Mouse (Mus musculus) hindbrain, embryonic 15.5 days (tissue): Measurements from ENCODE around the gene Pmepa1. TPM values are rescaled to one million over a fixed set of nuclear protein-coding genes. Genes with fewer than 3 reads are reported as not detected.

Experiments used
- ATAC-seq: fragments of 200-750 bp; cut with Nextera tagmentation; 2 replicates; pipeline ENCODE4 v1.8.0; 2017; ENCODE audit warnings: low read depth, moderate number of reproducible peaks, moderate TSS enrichment; ENCODE audit not compliant: low FRiP score
- H3K27ac ChIP-seq: fragments of 300-500 bp; sonication (generic); replicated peaks from 2 replicates; pipeline ENCODE4 v1.5.1; 2015; ENCODE audit warnings: mild to moderate bottlenecking, inconsistent platforms
- H3K27me3 ChIP-seq: fragments of 300-500 bp; sonication (generic); 2 replicates; pipeline ENCODE4 v1.6.1; 2015; ENCODE audit warnings: control low read depth, inconsistent platforms
- H3K36me3 ChIP-seq: fragments of 300-500 bp; sonication (generic); 2 replicates; pipeline ENCODE4 v1.6.1; 2015; ENCODE audit warnings: control low read depth, inconsistent platforms
- H3K4me1 ChIP-seq: fragments of 300-500 bp; sonication (generic); replicated peaks from 2 replicates; pipeline ENCODE4 v1.6.1; 2015; ENCODE audit warnings: control low read depth, inconsistent platforms
- H3K4me2 ChIP-seq: fragments of 300-500 bp; sonication (generic); 2 replicates; pipeline ENCODE4 v1.6.1; 2015; ENCODE audit warnings: moderate library complexity, mild to moderate bottlenecking, inconsistent platforms
- H3K4me3 ChIP-seq: fragments of 300-500 bp; sonication (generic); 2 replicates; pipeline ENCODE4 v1.5.1; 2015; ENCODE audit warnings: mild to moderate bottlenecking, inconsistent platforms
- H3K9ac ChIP-seq: fragments of 300-500 bp; sonication (generic); 2 replicates; pipeline ENCODE4 v1.6.1; 2015; ENCODE audit warnings: inconsistent platforms
- H3K9me3 ChIP-seq: fragments of 300-500 bp; sonication (generic); 2 replicates; pipeline ENCODE4 v1.6.1; 2016; ENCODE audit warnings: control low read depth, inconsistent platforms
- WGBS: fragments of 180-500 bp; shearing (Covaris S2); methylation state at CpG from one replicate; pipeline ENCODE4 v1.1.7; 2015; 5-methylcytosine and 5-hydroxymethylcytosine counted together
- polyA plus RNA-seq: library from polyadenylated mRNA; unstranded; fragments of >200 nt; fragmentation: Nextera tagmentation; extraction: Ambion mirVana; gene quantifications from 2 replicates; pipeline ENCODE4 v1.2.1, GENCODE M21; 2015

The Pmepa1 gene
- polyA plus RNA-seq, 1 experiment from 2014 or later: 5.0 TPM

DNA sequence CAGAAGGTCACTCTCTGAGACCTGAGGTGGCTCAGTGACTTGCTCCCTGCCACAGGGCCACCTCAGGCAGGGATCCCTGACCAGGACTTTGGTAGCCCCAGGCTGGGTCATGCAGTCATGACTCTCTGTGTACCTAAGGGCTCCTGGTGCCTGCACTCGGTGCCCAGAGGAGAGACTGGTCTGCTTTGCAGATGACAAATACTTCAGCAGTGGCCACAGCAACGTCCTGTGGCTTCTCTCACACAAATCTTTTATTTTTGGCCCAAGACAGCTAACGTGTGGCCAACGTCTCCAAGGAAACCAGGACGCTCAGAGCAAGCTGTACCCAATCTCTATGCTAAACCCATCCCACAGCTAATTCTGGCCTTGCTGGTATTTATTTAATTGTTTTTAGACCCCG lies 16.7 kb upstream of the Pmepa1 start:
- Histone ChIP-seq H3K36me3 (no peaks in the 10 kb centered on the region), H3K27me3 (no peaks in the 10 kb centered on the region), H3K4me3 (no peak overlapping the region), H3K27ac (no peak overlapping the region), H3K4me1 (0 out of 2 replicates have a peak, but pooled peaks cover 4% of the 10 kb centered on the region), H3K9me3 (no peaks in the 10 kb centered on the region), H3K9ac (no peak overlapping the region), H3K4me2 (no peak overlapping the region)
- peak; percentile 74; the same call in 1 of the 2 replicates for ATAC-seq
- WGBS: 37% methylated on average over 6 of the region's 6 CpGs

DNA sequence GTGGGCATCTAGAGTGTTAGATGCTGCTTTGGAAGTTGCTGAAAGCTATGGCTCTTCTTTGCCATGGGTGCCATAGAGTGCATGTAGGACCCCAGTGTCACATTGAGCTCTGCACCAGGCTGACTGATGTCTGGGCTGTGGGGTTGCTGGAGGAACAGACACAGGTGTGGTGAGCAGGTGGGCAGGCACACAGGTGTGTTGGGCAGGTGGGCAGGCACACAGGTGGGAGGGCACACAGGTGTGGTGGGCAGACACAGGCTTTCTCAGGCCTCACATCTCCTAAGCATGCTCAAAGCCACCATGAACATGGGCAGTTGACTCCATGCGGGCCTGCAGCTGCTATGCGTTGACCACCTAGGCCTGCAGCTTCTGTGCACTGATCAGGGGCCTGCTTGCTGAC lies 16.2 kb upstream of the Pmepa1 start:
- H3K4me1 ChIP-seq: 0 out of 2 replicates have a peak, but pooled peaks cover 4% of the 10 kb centered on the region
- H3K4me3 ChIP-seq: no peak overlapping the region
- WGBS: 97% methylated on average over 2 of the region's 2 CpGs
- peak; percentile 23; the same call in 1 of the 2 replicates for ATAC-seq
- H3K36me3 ChIP-seq: no peaks in the 10 kb centered on the region
- no peak overlapping the region for H3K27ac ChIP-seq
- H3K27me3 ChIP-seq: no peaks in the 10 kb centered on the region
- no peak overlapping the region for H3K9ac ChIP-seq
- H3K4me2 ChIP-seq: no peak overlapping the region
- no peaks in the 10 kb centered on the region for H3K9me3 ChIP-seq

DNA sequence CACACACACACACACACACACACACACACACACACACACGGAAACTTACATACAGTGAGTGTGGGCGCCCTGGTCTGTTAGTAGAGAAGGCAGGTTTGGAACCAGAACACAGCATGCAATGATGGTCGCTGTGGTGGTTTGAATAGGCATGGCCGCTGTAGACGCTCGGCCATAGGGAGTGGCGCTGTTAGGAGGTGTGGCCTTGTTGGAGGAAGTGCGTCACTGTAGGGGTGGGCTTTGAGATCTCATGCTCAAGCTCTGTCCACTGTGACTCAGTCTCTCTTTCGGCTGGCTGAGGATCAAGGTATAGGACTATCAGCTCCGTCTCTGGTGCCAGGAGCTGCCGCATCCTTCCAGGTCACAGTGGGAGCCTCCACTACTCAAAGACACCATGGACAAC lies 14.6 kb upstream of the Pmepa1 start:
- 94% methylated on average over 11 of the region's 11 CpGs for WGBS
- Histone ChIP-seq H3K36me3 (no peaks in the 10 kb centered on the region), H3K9ac (no peak overlapping the region), H3K27me3 (no peaks in the 10 kb centered on the region), H3K4me2 (no peak overlapping the region), H3K9me3 (no peaks in the 10 kb centered on the region), H3K4me3 (no peak overlapping the region), H3K4me1 (0 out of 2 replicates have a peak, but pooled peaks cover 4% of the 10 kb centered on the region), H3K27ac (no peak overlapping the region)
- ATAC-seq: no peak

DNA sequence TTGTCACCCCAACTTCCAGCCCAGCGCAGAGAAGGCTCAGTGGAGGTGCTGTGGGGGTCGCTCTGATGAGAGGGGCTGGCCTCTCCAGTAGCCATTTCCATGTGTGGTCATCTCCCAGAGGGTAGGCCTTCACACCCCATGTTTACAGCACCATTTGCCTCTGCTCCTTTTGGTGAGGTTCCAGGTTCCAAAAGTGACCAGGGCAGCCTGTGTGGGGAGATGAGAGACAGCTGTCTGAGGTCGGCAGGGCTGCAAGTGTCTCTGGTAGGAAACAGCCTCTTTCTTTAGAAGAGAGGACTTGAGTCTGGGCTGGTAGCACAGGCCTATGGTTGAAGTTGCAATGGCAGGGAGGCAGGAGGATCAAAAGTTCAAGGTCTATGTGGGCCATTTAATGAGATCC lies 13.6 kb upstream of the Pmepa1 start:
- Histone ChIP-seq H3K4me1 (0 out of 2 replicates have a peak, but pooled peaks cover 4% of the 10 kb centered on the region), H3K36me3 (no peaks in the 10 kb centered on the region), H3K27ac (no peak overlapping the region), H3K4me3 (no peak overlapping the region), H3K9ac (no peak overlapping the region), H3K4me2 (no peak overlapping the region), H3K27me3 (no peaks in the 10 kb centered on the region), H3K9me3 (no peaks in the 10 kb centered on the region)
- 84% methylated on average over 3 of the region's 3 CpGs for WGBS
- ATAC-seq: no peak

DNA sequence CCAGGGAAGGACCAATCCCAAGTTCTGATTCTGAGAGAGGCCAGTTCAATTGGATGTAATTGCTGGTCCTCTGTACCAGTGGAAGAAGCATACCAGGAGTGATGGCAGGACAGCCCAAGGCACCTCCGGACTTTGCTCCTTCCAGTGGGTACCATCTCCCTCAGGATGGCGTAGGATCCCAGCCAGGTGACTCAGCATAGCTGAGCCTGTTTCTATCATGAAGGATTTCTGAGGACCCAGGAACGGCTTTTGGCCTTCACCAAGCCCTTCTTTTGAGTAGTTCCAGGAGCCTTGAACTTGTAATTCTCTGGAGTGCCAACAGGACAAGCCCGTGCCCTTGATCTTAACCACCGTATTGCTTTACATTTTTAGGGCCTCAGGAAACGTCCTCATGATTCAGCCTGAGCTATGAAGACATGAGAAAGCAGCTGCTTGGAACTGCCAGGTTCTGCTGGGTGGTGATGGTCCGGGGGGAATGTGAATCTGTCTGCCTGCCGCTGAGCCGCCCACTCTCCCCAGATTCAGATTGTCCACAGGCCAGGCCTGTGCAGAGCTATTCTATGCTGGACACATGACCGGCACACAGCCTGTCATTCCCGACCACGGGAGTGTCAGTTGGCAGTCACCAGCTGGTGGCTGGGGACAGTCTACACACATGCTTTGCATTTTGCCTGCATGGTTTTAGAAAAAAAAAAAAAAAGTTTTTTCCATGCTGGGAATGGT lies 9.6 kb upstream of the Pmepa1 start:
- Histone ChIP-seq H3K36me3 (no peaks in the 10 kb centered on the region), H3K4me1 (0 out of 2 replicates have a peak, but pooled peaks cover 6% of the 10 kb centered on the region), H3K4me3 (no peak overlapping the region), H3K9me3 (no peaks in the 10 kb centered on the region), H3K27ac (no peak overlapping the region), H3K27me3 (no peaks in the 10 kb centered on the region), H3K9ac (no peak overlapping the region), H3K4me2 (no peak overlapping the region)
- no peak for ATAC-seq
- WGBS: 81% methylated on average over 12 of the region's 12 CpGs

DNA sequence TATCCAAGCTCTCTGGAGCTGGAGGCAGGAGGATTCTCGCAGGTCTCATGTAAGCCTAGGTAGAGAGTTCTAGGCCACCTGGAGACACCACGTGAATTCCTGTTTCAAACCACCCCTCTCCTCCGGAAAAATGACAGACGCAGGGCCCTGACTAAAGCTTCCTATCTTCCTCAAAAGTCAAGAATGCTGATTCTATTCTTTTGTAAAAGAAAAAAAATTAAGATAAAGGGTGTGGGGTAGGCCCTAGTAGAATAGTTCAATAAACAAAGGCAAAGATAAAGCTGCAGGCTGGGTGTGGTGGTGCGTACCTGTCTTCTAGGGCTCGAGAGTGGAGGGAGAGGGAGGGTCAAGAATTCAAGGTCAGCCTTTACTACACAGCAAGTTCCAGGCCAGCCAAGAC lies 8.4 kb upstream of the Pmepa1 start:
- H3K9ac ChIP-seq: no peak overlapping the region
- no peak overlapping the region for H3K4me2 ChIP-seq
- no peak overlapping the region for H3K27ac ChIP-seq
- no peaks in the 10 kb centered on the region for H3K27me3 ChIP-seq
- H3K4me3 ChIP-seq: no peak overlapping the region
- ATAC-seq: no peak
- H3K4me1 ChIP-seq: 0 out of 2 replicates have a peak, but pooled peaks cover 6% of the 10 kb centered on the region
- H3K9me3 ChIP-seq: no peaks in the 10 kb centered on the region
- 85% methylated on average over 6 of the region's 6 CpGs for WGBS
- H3K36me3 ChIP-seq: no peaks in the 10 kb centered on the region

DNA sequence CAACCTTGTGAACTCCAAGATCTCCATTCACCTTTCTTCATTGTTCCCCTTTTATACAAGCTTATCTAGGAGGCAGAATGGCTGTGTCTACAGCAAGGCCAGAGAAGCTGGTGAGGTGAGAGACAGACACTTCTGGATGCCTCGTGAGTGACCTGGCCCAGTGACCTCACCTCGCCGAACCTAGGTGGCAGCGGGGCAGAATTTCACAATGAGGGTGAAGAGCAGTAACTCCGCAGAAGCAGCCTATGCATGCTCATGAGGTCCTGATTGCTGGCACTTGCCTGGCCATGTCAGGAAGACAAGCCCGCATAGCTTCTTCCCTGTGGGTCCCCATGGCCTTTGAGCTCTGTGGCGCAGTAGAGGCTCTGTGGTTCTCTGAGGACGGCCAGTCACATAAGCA lies 5.9 kb upstream of the Pmepa1 start:
- no peaks in the 10 kb centered on the region for H3K36me3 ChIP-seq
- H3K4me2 ChIP-seq: no peak overlapping the region
- no peaks in the 10 kb centered on the region for H3K27me3 ChIP-seq
- H3K4me1 ChIP-seq: peaks cover 9% of the 10 kb centered on the region
- no peak for ATAC-seq
- H3K9me3 ChIP-seq: no peaks in the 10 kb centered on the region
- H3K9ac ChIP-seq: no peak overlapping the region
- WGBS: 88% methylated on average over 8 of the region's 8 CpGs
- no peak overlapping the region for H3K4me3 ChIP-seq
- no peak overlapping the region for H3K27ac ChIP-seq

DNA sequence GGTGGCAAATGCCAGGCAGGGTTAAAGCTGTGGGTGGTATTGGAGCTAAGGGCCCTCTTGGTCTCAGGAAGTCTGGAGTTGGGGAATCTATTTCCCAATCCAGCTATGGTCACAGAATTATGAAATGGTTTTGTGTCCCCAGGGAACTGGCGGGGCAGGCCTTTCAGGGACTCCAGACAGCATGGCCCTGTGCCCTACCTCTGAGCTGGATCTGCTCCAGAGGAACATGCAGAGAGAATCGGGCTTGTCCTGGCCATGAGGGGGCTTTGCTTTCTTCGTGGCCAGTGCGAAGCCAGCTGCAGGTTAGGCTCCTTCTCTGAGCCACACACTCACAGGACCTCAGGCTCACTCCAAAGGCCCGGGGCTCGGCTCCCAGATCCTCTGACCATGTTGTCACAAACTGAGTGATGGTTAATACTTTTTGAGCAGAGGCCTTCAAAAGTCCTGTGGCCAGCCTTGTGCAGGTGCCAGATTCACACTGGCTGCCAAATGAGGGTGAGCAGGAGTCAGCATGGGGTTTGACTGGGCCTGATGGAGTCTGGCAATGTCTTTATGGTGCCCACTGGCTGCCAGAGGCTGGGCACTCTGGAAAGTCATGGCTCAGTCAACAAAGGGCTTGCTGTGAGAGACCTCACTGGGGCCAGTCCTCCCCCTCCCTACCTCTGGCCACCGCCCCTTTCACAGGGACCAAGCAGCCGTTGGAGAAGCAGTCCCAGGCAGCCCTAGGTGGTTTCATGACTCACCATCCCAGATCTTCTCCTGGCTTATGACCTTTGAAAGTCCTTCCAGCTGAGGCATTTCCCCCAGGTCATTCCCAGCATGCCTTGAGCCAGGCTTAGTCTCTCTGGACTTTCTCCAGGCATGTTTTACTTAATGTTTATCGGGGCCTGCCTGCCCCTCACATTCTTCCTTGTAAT lies 4.9 kb upstream of the Pmepa1 start:
- no peak overlapping the region for H3K4me3 ChIP-seq
- no peak overlapping the region for H3K27ac ChIP-seq
- no peaks in the 10 kb centered on the region for H3K36me3 ChIP-seq
- 62% methylated on average over 9 of the region's 9 CpGs for WGBS
- no peaks in the 10 kb centered on the region for H3K9me3 ChIP-seq
- H3K4me1 ChIP-seq: peaks cover 15% of the 10 kb centered on the region
- no peaks in the 10 kb centered on the region for H3K27me3 ChIP-seq
- H3K4me2 ChIP-seq: no peak overlapping the region
- no peak overlapping the region for H3K9ac ChIP-seq
- peak; percentile 15; the same call in 1 of the 2 replicates for ATAC-seq

DNA sequence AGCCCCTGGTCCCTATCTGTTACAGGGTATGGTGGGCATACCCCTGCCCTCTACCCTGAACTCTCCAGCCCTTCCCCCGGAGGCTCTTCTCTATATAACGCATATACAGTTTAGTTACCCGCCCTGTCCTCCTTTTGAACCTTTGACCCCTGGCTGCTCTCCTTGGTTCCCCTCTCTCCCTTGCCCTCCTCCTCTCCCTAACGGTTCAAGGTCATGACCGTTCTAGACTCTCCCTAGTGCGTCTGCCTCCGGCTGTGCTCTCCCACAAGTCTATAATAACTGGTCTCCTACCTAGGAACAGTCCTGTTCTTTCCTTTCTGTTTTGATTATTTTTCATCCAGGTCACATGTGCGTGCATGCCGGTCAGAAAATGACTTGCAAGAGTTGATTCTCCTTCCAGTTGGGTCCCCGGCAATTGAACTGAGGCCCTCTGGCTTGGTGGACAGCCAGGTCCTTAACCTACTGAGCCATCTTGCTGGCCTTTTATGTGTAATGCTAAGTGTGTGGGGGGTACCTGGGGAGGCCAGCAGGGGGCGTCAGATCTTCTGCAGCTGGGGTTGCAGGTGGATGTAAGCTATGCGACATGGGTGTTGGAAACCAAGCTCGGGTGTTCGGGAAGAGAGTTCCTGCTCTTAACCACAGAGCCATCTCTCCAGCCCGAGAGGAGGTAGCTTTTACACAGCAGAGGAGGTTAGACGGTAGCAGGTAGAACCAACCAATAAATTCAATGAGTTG lies 2.7 kb upstream of the Pmepa1 start:
- no peak for ATAC-seq
- H3K4me1 ChIP-seq: peaks cover 28% of the 10 kb centered on the region
- 80% methylated on average over 16 of the region's 16 CpGs for WGBS

DNA sequence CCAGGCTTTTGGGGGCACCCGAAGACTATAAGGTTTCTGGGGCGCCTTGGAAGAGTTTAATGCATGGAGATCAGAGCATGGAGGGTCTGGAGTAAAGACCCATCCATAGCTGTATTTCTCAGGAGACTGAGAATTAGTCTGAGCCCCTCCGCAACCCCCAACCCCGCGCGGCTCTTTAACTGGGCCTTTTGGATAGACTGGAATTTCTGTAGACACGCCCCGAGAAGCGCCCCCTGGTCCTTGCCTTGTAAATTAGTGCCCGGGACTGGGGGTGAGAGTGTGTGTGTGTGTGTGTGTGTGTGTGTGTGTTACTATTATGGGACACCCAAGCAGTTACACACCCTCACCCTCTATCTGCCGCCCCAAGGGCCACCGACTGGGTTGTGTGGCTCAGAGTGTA lies 526 bp upstream of the Pmepa1 start:
- 3% methylated on average over 12 of the region's 12 CpGs for WGBS
- peak; percentile 28 for ATAC-seq
- H3K4me1 ChIP-seq: peaks cover 48% of the 10 kb centered on the region

More for the DNA sequence above, 2.7 kb upstream of the Pmepa1 start:
- Histone ChIP-seq H3K4me2 (no peak overlapping the region), H3K27me3 (no peaks in the 10 kb centered on the region), H3K36me3 (no peaks in the 10 kb centered on the region), H3K9ac (no peak overlapping the region), H3K27ac (no peak overlapping the region), H3K9me3 (no peaks in the 10 kb centered on the region), H3K4me3 (no peak overlapping the region)

DNA sequence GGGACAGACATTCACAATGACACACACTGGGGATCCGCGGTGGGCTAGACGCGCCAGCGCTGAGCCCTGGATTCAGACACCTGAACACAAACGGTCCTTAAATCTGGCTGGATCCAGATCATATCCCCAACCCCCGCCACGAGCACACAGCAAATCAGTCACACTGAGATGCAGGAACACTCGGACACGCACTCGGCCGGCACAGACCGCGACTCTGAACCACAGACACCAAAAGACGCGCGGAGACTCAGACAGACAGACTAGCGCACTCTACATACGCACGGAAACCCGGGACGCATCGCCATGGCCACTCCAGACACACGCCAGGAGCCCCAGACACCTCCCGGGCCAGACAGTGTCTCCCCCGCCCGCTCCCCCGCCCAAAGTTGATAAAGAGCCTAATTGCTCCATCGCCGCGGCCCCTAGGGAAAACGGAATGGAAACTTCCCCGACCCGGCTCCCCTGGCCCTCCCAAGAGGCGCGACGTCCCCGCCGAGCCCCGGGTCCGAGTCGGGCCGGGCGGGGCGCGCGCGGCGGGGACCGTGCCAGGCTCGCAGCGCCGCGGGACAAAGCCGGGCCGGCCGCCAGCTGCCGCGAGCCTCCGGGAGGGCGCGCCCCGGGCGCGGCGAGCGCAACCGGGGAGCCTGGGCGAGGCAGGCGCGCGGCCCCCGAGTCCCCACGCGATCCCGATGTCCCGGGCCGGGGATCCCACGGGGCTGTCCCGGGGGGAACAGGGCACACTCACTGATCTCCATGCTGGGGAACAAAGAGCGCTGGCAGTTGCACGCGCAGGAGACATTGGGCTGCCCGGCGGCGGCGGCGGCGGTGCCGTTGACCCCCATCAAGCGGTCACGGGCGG lies 761 bp downstream of the Pmepa1 start:
- H3K4me2 ChIP-seq: peak overlapping the region; percentile 77
- WGBS: under 1% methylated on average over 71 of the region's 93 CpGs
- no peaks in the 10 kb centered on the region for H3K27me3 ChIP-seq
- peaks cover 55% of the 10 kb centered on the region for H3K4me1 ChIP-seq
- H3K4me3 ChIP-seq: peak overlapping the region; percentile 94
- no peaks in the 10 kb centered on the region for H3K9me3 ChIP-seq
- H3K27ac ChIP-seq: peak overlapping the region; percentile 83
- peak overlapping the region; percentile 95 for H3K9ac ChIP-seq
- ATAC-seq: peak; percentile 28
- no peaks in the 10 kb centered on the region for H3K36me3 ChIP-seq

More for the DNA sequence above, 526 bp upstream of the Pmepa1 start:
- Histone ChIP-seq H3K36me3 (no peaks in the 10 kb centered on the region), H3K9ac (peak overlapping the region; percentile 95), H3K4me3 (peak overlapping the region; percentile 94), H3K9me3 (no peaks in the 10 kb centered on the region), H3K27me3 (no peaks in the 10 kb centered on the region), H3K4me2 (peak overlapping the region; percentile 77), H3K27ac (peak overlapping the region; percentile 74)
